Mouse (Mus musculus): ENCODE measurements around the gene Mrpl18.
"Not testable (repeated sequence)": the region's sequence is repeated elsewhere in the genome, so short reads cannot be mapped to it uniquely, and the experiment has no call there.

Gene Mrpl18

DNA sequence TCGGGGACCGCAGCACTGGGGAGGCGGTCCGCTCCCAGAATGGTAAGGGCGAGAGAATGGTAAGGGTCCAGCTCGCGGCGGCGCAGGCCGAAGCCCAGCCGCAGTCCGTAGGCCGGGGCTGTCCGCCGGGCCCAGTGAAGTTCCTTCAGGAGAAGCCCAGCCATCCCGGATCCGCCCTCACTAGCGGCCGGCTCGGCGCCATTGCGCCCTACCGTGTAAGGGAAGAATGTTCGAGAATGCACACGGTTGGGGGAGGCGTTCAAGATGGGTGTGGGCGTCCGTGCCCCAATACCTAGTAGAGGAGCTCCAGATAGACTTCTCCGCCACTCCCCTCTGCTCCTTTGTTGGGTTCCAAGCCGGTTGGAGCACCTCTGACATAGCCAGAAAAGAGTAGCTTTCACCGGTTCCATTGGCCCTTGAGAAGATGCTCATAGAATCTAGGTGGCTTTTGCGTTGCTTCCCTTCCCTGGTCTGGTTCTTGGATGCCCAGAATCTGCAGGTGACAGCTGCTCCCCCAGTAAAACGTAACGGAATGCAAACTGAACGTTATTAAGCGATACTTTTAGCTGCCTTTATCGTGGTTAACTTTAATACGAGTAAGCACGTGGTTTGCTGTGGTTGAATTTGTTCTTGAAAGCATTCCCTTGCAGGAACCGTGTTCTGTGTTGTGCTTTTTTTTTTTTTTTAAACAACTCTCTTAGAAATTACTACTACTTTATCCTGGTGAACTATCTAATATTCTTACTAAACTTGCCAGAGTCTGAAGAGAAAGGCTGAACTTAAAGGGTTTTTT is 639 bp upstream of the Mrpl18 start:
- in situ Hi-C loops (cut with MboI; ENCODE audit: low pct_unique_long_range_greater_than_20kb in 1 of 2, low sequenced_read_pairs in 2 of 2, unreplicated experiment in 1 of 2), result loop anchor here in 1 of 2 experiments (10.0 kb wide), 1 partner anchor 68 kb away; no protein-coding TSS in a partner anchor

DNA sequence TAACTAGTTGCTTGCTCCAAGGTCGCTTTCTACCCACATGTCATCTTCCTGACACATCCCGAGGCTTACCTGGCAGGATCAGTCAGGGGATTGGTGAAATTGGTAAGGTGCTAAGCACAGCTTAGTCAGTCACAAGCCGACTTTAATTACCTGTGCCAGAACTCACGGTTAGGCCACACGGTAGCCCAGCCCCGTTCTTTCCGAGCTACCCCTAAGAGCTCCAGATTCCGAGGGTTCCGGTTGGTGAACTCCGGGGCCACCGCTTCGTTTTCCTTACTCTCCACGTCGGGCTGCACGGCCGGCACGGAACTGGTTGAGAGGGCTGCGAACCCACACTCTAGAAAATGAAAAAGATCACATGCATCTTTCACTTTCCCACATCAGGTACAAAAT is 661 bp downstream of the Mrpl18 start, which contains the start of gene Tcp1:
Gene Tcp1, plus strand, starts transcription at position 214 of the 393 bp plus-strand sequence.
- in situ Hi-C loops (cut with MboI; ENCODE audit: low pct_unique_long_range_greater_than_20kb in 1 of 2, low sequenced_read_pairs in 2 of 2, unreplicated experiment in 1 of 2), result loop anchor here in 1 of 2 experiments (10.0 kb wide), 1 partner anchor 69 kb away; no protein-coding TSS in a partner anchor

DNA sequence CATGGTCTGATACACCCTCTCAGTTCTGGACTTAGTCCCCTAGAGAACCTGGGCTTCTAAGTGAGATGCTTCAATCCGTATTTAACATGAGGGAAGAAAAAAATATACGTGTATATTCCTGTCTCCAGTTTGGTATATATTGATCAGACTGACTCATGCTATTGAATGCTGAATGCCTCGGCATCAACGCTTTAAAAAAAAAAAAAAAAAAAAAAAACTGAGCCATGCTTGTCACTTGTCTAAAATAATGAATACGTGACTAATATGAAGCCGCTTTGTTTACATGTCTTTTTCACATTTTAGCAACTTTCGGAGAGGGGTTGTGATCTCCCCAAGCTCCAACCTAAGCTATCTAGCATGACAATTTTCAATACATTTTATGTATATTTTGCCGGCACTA is 5.8 kb downstream of the Mrpl18 start:
- in situ Hi-C loops (cut with MboI; ENCODE audit: low pct_unique_long_range_greater_than_20kb in 1 of 2, low sequenced_read_pairs in 2 of 2, unreplicated experiment in 1 of 2), result loop anchor here in 1 of 2 experiments (10.0 kb wide), 1 partner anchor 74 kb away; no protein-coding TSS in a partner anchor

DNA sequence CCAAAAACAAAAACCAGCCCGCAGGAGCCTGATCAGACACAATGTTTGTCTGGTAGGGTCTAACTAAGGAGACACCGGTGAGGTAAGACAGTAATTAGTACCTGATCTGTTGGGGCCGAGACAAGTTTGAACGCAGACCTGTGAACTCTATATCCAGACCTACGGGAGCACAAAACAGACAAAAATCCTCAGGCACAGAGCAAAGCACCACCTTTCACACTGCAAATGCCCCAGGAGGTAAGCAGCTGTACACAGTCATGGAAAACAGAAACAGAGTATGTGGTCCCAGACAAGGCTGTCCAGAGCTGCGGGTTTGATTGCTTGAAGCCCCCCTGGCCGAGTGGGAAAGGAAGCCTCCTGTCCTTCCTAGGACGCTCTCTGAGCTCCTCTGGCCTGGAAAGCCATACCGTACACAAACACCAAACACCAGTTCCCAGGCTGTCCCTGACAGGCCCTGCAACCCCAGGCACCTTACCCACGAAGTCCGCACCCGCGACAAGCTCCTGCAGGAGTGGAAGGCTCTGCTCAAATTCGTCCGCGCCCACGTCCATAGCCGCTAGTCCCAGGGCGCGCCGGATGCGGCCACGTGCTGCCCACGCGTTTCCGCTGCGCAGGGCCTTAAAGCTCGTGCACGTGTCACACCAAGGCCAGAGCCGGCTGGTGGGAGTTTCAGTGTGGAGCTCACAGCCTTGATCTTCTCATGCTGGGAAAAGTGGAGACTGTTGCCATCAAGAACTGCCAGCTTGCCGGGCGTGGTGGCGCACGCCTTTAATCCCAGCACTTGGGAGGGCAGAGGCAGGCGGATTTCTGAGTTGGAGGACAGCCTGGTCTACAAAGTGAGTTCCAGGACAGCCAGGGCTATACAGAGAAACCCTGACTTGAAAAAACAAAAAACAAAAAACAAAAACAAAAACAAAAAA is 6.5 kb downstream of the Mrpl18 start, which contains the start of gene Pnldc1:
Gene Pnldc1, minus strand, starts transcription at position 870 of the 920 bp plus-strand sequence.
- in situ Hi-C loops (cut with MboI; ENCODE audit: low pct_unique_long_range_greater_than_20kb in 1 of 2, low sequenced_read_pairs in 2 of 2, unreplicated experiment in 1 of 2), result loop anchor here in 1 of 2 experiments (10.0 kb wide), 1 partner anchor 75 kb away; no protein-coding TSS in a partner anchor

DNA sequence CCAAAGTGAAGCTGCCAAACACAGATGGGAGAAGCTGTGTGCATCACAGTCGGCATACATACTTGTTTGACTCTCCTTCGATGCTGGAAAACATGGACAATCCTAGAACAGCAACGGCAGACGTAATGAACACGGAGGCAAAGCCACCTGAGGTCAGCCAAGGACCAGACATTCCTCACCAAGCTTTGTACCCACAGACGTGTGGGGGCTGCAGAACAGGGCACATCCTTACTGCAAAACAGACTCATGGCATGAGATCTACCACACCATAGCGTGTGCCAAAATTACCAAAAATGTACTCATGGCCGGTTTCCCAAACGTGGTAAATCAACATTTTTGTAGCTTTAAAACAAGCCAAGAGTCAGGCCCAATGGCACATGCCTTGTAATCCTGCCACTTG is 9.7 kb downstream of the Mrpl18 start:
- in situ Hi-C loops (cut with MboI; ENCODE audit: low pct_unique_long_range_greater_than_20kb in 1 of 2, low sequenced_read_pairs in 2 of 2, unreplicated experiment in 1 of 2), result no loop called here

DNA sequence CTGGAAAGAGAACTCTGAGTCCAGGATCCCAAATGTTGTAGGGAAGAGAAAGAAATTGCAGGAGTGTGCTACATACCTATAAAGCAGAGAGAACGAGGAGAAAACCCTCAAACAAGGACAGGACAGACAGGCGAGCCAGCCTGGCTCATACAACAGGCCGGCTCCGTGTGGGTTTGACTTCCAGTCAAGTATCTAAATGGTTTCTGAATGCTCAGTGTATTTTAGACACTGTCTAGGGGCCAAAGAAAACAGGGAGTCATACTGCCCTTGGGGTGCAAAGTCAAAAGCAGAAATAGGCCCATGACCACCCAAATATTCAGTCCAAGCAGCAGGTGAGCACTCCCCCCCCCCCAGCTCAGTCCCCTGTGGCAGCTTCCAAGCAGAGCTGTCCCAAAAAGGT is 10.3 kb downstream of the Mrpl18 start:
- in situ Hi-C loops (cut with MboI; ENCODE audit: low pct_unique_long_range_greater_than_20kb in 1 of 2, low sequenced_read_pairs in 2 of 2, unreplicated experiment in 1 of 2), result no loop called here

DNA sequence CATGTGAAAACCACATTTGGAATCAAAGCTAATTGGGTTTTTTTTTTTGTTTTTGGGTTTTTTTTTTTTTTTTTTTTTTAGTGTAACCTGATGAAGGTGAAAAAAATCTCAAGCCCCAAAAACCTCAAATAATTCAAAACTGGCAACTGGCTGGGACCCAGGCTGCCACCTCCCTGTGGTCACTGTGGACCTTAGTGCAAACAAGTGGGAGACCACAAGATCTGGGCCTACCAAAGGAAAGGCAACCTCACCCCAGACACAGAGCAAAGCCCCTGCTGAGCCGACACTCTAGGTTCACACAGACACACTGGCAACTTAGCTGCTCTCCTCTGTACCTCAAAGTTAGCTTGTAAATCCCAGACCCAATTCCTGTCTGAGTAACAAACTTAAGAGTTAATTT is 11.8 kb downstream of the Mrpl18 start:
- in situ Hi-C loops (cut with MboI; ENCODE audit: low pct_unique_long_range_greater_than_20kb in 1 of 2, low sequenced_read_pairs in 2 of 2, unreplicated experiment in 1 of 2), result no loop called here

DNA sequence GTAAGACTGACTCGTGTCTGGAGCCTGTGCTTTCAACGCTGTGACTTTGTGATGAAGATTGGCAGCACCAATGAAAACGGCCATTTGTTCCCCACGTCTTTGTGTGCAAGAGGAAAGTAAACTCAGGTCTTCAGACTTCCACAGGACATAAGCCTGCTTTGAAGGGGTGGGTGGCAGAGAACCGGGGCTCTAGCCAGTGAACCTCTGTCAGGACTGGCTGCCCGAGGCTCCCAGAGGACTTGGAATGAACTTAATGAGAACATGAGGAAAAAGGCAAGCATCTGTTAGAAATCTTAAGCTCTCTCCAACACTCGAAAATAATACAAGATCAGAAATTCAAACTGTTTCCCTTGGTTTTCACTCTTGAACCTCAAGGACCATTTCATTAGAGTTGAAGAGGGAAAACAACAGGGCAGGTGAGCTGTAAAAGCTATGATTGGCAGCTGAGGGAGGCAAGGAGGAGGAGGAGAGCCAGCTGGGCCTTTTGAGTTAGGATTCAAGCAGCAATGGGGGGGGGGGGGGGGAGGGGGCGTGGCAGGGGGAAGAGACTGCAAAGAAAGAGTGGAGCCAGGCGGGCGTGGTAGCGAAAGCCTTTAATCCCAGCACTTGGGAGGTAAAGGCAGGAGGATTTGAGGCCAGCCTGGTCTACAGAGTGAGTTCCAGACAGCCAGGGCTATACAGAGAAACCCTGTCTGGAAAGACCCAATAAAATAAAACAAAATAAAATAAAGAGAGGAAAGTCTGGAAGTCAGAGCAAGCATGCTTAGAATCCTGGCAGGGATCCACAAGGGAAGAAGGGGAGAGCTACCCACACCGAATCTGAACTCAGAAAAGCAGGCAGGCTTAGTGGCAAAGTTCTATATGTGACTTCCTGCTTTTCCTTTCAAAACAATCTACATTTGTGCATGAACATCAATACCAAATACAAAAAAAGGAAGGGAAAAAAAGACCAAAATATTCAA is 12.5 kb downstream of the Mrpl18 start:
- in situ Hi-C loops (cut with MboI; ENCODE audit: low pct_unique_long_range_greater_than_20kb in 1 of 2, low sequenced_read_pairs in 2 of 2, unreplicated experiment in 1 of 2), result no loop called here

DNA sequence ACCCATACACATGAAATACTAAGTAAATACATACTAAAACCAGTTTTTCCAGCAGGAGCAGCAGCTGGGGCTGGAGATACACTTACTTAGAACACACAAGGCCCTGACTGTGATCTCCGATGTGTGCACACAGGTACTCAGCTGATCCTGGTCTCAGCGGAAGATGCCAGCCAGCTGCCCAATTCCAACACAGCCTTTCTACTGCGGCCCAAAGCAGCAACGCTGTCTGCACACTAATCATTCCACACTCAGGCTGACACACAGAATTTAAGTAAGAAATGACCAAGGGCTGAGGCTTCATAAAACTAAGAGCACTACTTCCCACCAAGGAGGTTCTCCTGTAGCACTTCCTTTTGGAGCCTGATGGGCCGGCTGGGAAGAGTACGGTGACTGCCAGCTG is 13.9 kb downstream of the Mrpl18 start:
- in situ Hi-C loops (cut with MboI; ENCODE audit: low pct_unique_long_range_greater_than_20kb in 1 of 2, low sequenced_read_pairs in 2 of 2, unreplicated experiment in 1 of 2), result no loop called here

DNA sequence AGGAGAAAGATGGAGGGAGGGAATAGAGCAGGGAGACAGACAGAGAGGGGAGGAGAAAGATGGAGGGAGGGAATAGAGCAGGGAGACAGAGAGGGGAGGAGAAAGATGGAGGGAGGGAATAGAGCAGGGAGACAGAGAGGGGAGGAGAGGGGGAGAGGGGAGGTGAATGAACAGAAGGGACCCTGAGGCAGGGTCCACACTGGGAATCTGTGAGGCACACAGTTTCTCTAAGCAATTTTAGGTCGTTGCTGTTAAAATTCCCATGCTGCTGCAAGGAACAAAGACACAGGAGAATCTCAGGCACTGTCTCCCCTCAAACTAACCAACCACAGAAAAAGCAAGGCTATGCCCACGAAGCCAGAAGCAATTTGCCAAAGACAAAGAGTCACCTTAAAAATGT is 17.5 kb downstream of the Mrpl18 start:
- in situ Hi-C loops (cut with MboI; ENCODE audit: low pct_unique_long_range_greater_than_20kb in 1 of 2, low sequenced_read_pairs in 2 of 2, unreplicated experiment in 1 of 2), result not testable (repeated sequence)

DNA sequence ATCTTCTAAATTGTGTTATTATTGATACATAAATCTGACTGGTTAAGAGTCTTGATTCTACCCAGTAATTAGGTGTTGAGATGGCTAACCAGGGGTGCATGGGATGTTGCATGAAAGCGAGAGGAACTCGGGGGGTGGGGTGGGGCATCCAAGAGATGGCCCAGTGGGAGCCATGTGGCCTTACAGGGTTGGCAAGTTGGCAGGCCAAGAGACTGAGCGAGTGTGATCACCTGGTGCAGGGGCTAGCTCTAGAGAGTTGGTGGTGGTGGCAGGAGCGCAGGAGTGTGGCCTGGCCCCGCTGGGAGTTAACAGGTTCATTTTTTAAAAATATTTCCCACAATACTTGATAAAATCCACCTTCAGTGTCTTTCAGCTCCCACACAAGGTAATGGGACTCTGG is 18.5 kb downstream of the Mrpl18 start:
- in situ Hi-C loops (cut with MboI; ENCODE audit: low pct_unique_long_range_greater_than_20kb in 1 of 2, low sequenced_read_pairs in 2 of 2, unreplicated experiment in 1 of 2), result no loop called here

DNA sequence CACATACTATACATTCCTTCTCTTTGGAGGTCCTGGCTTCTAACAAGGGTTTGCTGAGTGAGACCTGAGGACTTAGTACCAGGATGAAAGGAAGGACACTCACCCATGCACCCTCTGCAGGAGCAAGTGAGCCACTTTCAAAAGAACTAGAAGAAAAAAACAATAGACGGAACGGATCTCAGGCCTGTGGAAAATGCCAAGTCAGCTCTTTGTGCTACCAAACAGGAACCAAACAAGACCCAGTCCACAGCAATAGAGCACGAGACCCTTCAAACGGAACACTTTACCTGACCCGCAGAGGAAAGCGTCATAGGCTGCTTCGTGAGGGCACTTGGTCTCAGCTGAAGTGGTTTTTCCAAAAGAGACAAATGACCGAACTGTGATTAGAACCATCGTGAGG is 24.1 kb downstream of the Mrpl18 start:
- in situ Hi-C loops (cut with MboI; ENCODE audit: low pct_unique_long_range_greater_than_20kb in 1 of 2, low sequenced_read_pairs in 2 of 2, unreplicated experiment in 1 of 2), result no loop called here

DNA sequence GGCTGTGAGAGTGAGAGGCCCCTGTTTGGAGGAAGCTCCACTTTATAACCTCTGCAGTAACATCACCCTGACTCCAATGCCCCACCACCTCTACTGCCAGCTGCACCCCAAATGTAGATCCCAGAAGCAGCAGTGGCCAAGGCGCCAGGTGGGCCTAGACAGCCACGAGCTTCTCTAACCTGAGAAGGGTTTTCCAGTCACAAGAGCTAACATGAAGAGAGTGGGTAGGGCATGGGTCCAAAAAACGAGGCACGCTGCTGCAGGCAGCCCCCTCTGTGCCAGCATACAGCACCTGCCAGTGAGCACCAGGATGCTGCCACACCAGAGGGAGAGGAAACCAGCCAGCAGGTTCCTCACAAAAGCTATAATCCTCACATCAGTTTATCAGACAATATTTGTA is 25.1 kb downstream of the Mrpl18 start:
- in situ Hi-C loops (cut with MboI; ENCODE audit: low pct_unique_long_range_greater_than_20kb in 1 of 2, low sequenced_read_pairs in 2 of 2, unreplicated experiment in 1 of 2), result no loop called here

DNA sequence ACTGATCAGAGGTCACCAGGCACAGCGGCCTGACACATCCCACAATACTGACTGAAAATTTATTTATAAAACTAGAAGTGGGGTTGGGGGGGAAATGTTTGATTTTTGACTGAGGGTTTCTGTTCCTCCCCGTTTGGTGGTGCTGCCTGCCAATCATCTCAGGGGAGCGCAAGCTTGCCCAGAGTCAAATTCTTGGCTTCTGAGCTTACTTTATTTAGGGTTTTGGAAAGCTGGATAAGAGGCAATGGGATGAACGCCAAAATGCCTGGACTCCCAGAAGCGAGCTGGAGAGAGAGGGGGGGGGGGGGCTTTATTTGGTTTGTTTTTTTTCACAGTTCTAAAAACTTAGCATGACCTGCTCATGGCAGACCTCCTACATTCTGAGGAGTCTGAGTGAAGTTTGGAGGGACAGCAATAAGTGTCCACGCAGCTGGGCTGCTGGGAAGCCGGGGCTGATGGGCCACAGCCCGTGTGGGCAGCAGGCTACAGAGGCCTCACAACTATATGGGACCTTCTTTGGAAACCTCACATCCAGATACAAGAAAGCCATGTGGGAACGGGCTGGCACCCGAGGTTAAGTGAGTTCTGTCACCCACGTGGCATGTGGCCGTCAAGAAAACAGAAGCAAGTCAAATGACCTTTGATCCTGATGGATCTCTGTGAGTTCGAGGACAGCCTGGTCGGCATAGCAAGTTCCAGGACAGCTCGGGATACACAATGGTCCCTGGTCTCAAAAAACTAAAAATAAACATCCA is 28.9 kb downstream of the Mrpl18 start:
- in situ Hi-C loops (cut with MboI; ENCODE audit: low pct_unique_long_range_greater_than_20kb in 1 of 2, low sequenced_read_pairs in 2 of 2, unreplicated experiment in 1 of 2), result loop anchor here in 1 of 2 experiments (10.0 kb wide), 1 partner anchor 658 kb away; no protein-coding TSS in a partner anchor

DNA sequence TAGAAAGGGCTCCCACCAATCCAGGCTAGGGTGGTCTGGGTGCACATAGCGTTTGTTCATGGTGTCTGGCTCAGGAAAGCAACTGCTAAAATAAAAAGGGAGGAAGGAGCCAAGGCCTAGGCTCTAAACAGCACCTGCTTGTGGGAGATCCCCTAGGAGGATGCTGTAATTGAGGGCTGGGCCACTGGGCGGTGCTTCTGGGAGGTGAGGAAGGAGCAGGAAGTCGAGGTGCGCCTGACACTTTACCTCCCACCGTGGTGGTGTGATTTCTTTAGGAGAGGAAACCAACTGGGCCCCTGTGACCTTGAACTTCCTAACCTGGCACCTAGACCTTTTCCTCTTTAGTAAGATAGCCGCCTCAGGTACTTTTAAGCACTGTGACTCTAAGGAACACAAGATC is 29.5 kb downstream of the Mrpl18 start:
- in situ Hi-C loops (cut with MboI; ENCODE audit: low pct_unique_long_range_greater_than_20kb in 1 of 2, low sequenced_read_pairs in 2 of 2, unreplicated experiment in 1 of 2), result loop anchor here in 1 of 2 experiments (10.0 kb wide), 1 partner anchor 658 kb away; no protein-coding TSS in a partner anchor

DNA sequence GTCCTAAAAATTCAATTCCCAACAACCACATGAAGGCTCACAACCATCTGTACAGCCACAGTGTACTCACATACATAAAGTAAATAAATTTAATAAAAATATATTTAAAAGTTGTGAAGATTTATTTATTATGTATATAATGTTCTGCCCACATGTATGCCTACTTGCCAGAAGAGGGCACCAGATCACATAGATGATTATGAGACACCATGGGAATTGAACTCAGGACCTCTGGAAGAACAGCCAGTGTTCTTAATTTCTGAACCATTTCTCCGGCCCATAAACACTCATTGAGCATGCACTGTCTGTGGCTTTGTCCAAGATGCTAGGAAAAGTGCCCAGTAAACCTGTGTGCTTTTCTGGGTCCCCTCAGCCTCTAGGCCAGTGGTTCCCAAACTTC is 34.9 kb downstream of the Mrpl18 start:
- in situ Hi-C loops (cut with MboI; ENCODE audit: low pct_unique_long_range_greater_than_20kb in 1 of 2, low sequenced_read_pairs in 2 of 2, unreplicated experiment in 1 of 2), result loop anchor here in 1 of 2 experiments (10.0 kb wide), 1 partner anchor 664 kb away; no protein-coding TSS in a partner anchor

DNA sequence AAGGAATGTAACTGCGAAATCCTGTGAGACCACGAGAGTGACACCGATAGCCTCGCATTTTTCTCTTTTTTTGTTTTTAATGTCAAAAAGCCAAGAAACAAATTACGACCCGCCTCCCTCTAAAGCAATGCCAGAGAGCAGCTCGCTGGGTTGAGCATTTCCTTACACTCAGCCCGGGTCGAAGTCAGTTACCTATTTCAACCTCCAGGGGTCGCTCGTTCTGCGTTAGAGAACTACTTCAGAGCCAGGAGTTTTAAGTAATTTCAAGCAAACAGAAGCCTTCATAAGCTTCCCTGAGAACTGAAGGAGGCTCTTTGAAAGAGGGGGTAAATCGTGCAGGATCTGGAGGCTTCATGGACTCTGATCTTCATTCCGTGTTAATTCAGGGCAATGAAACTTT is 36.0 kb downstream of the Mrpl18 start:
- in situ Hi-C loops (cut with MboI; ENCODE audit: low pct_unique_long_range_greater_than_20kb in 1 of 2, low sequenced_read_pairs in 2 of 2, unreplicated experiment in 1 of 2), result loop anchor here in 1 of 2 experiments (10.0 kb wide), 1 partner anchor 665 kb away; no protein-coding TSS in a partner anchor
